Mouse (Mus musculus) brain, embryonic 14.5 days (tissue): ENCODE measurements around the gene Poc1a.

ENCODE experiments used
- CTCF ChIP-seq: fragments of 200-500 bp; IDR thresholded peaks from 2 replicates; pipeline ENCODE4 v1.5.1; 2012; ENCODE audit warnings: inconsistent platforms, mild to moderate bottlenecking, moderate library complexity, borderline replicate concordance; ENCODE audit not compliant: insufficient read depth, insufficient read length; ENCODE audit errors: extremely low read depth
- POLR2A ChIP-seq: fragments of 200-500 bp; IDR thresholded peaks from 2 replicates; pipeline ENCODE4 v1.6.1; 2012; ENCODE audit warnings: mild to moderate bottlenecking, inconsistent platforms, borderline replicate concordance; ENCODE audit not compliant: poor library complexity, insufficient read depth, insufficient read length, severe bottlenecking; ENCODE audit errors: extremely low read depth

- no peak for TF ChIP-seq CTCF
- no peak for TF ChIP-seq POLR2A
Observed at GRCm38 (mm10) chr9:106326241-106326640, 45.4 kb downstream of the Poc1a start.
